Mouse (Mus musculus) embryonic fibroblast, embryonic 13.5 days (primary cell): Measurements from ENCODE around the gene Cdk19.

Source experiments
- CTCF ChIP-seq: IDR thresholded peaks from 2 replicates; pipeline ENCODE4 v1.5.1; 2011; ENCODE audit warnings: mild to moderate bottlenecking, control low read depth, low read length, moderate library complexity, borderline replicate concordance; ENCODE audit not compliant: insufficient read depth
- POLR2A ChIP-seq: IDR thresholded peaks from 2 replicates; pipeline ENCODE4 v1.6.1; 2011; ENCODE audit warnings: low read depth, mild to moderate bottlenecking, control low read depth, low read length, moderate library complexity

- TF ChIP-seq CTCF (no peak), POLR2A (no peak)
Measured at GRCm38 (mm10) chr10:40510356-40510755, 171.0 kb downstream of the Cdk19 start.
